Mouse (Mus musculus) olfactory bulb, adult 2 months (tissue): Measurements from ENCODE around the gene Cables2.

ENCODE experiments used
- CTCF ChIP-seq: fragments of 200-500 bp; IDR thresholded peaks from 2 replicates; pipeline ENCODE4 v1.5.1; 2012; ENCODE audit warnings: low read depth, mild to moderate bottlenecking, low read length, moderate library complexity; ENCODE audit not compliant: insufficient read depth
- POLR2A ChIP-seq: fragments of 200-500 bp; IDR thresholded peaks from 2 replicates; pipeline ENCODE4 v1.6.1; 2012; ENCODE audit warnings: mild to moderate bottlenecking, low read depth, low read length, moderate library complexity; ENCODE audit not compliant: insufficient read depth

DNA sequence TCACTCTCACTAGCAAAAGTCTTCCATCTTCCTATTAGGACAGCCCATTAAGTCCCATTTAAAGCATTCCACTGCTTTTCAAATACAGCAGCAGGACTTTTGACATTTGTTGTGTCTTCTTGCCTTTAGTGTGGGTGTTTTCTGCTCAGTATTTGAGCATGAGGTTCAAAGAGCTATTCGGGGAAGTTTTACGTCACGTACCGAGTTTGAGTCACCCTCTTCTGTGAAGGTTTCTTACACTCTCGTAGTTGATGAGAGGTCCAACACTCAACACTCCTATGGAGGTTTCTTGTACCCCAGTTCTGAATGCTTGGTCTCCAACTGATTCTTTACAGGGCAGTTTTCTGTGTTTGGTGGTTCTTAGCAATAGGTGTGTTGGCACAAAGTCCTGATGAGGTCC is 25.4 kb downstream of the Cables2 start:
- TF ChIP-seq POLR2A, result no peak
- no peak for TF ChIP-seq CTCF
